Mouse (Mus musculus): ENCODE data around the gene Rnls.
A peak's percentile ranks its signal among the peaks of the same experiment; 100 is the strongest.

The Rnls gene

DNA sequence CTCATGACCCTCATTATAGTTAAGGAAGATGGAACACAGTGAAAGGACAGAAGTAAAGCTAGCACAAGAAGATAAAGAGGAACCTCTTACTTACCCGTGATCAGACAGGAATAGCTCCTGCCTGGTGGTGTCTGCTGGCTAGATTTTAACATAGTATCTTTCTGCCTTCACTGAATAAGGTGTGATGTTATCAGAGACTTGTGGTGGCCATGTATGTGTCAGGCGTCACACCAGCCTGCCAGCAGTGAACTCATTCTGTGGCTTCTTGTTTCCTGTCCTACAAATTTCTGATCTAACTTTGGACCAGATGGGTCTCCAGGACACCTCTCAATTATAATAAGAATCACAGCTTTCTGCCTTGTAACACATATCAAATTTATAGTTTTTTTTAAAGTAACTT lies 129.7 kb downstream of the Rnls start:
- DNase-seq (ENCODE audit: low spot score in 2 of 2) = peak; percentile 36 to 64

DNA sequence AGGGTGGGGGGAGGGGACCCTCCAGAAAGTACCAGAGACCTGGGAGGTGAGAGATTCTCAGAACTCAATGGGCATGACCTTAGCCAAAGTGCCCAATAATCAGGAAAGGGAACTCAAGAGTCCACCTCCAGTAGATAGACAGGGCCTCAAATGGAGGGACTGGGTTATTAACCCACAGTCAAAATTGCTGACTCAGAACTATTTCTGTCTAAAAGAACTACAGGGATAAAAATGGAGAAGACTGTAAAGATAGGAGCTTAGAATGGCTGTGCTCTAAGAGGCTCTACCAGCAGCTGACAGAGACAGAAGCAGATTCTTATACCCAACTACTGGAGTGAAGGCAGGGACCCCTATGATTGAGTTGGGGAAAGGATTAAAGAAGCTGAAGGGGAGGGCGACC lies 132.9 kb downstream of the Rnls start:
- DNase-seq (ENCODE audit: low spot score in 2 of 2) = no peak

DNA sequence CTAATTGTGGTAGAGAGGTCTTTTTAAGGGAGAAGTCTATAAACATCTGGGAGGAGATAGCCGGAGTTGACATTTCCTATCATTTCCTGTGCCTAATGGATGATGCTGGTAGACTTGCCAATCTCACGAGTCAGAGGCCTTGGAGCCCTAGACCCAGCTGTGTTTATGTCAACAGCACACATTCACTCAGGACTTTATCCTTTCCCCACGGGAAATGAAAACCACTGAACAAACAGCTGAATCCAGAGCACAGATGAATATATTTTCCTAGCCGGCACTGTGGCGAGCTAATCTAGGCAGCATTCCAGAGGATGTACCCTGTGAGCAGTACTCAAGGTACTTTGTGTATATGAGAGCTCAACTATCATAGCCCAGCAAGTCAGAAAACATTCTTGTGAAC lies 138.2 kb downstream of the Rnls start:
- no peak for DNase-seq (ENCODE audit: low spot score in 2 of 2)

DNA sequence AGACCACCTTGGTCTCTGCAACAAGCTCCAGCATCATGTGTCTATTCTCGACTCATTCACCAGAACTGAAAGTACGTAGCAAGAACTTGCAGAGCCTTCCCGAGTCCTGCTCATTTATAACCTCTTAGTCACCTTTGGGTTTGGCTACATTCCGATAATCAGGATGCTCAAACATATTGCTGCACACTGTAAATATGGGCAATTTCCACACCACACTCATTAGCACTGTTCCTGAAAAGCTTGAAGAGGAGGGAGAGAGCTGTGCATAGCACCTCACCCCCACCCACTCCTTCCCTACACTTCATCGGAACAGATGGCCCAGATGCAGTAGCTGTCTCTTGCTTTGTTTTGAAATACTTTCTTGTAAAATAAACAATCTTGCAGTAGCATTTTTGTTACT lies 139.9 kb downstream of the Rnls start:
- no peak for DNase-seq (ENCODE audit: low spot score in 2 of 2)

DNA sequence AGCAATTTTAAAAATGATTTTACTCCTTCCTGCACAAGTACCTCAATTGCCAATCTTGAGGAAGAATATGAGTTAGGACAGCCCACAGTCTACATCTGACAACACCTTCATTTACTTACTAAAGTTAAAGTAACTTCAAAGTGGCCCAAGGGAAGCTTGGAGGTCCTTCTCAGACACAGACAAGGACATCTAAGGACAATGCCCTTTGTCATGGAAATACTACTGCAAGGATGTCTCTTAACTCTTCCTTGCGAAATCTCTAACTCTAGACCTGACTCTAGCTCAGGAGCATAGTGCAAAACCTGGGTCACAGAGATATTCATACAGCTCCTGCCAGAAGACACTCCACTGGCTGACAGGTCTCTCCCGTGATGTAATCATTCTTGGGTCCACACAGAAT lies 147.9 kb downstream of the Rnls start:
- no peak for DNase-seq (ENCODE audit: low spot score in 2 of 2)

DNA sequence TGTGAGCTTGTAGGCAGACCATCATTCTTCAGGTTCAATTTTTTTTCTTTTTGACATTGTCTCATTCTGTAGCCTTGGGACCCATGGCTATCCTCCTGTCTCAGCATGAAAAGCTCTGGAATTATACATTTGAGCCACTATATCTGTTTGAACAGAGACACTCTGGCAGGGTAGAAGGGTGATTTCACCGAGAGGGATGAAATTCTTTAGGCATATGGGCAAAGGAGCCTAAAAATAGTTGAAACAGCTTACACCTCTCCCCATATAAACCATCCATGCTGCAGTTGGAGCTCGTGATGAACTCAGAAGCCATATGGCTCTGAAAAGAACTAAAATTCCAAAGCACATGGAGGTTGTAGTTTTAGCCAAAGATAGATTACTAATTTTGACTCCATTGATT lies 151.7 kb downstream of the Rnls start:
- no peak for DNase-seq (ENCODE audit: low spot score in 2 of 2)

DNA sequence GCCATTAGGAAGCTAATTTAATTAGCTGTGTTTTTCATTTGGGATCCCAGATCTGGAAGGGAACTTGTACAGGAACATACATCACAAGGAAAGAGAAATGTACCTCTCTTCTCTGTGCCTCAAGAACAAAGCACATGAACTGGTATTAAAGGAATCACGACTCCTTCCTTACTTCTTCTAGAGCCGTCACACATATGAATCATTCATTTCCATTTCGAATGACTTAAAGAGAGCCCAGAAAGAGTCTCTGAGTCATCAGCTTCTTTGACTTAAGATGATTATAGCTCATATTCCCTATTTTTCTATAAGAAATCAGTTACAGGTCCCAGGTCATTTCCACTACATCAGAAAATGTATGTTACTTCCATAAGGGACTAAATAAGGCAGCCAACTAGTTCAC lies 159.2 kb downstream of the Rnls start:
- no peak for DNase-seq (ENCODE audit: low spot score in 2 of 2)

DNA sequence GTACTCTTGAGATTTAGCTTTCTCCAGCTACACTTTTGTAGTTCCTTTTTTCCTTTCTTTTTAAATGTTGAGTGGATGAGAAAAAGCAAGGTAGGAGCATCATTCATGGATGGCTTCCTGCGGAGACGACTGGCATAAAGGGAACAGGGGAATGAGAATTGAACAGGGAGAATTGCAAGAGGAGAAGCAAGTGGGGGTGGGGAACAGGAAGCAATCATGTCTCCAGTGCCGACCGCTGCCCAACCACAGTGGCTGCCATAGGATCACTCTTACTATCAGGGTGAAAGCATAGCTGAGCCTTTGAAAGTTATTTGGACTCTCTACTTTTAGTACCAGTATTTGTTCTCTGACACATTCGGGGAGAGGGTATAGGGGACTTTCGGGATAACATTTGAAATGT lies 160.8 kb downstream of the Rnls start:
- DNase-seq (ENCODE audit: low spot score in 2 of 2) = no peak

DNA sequence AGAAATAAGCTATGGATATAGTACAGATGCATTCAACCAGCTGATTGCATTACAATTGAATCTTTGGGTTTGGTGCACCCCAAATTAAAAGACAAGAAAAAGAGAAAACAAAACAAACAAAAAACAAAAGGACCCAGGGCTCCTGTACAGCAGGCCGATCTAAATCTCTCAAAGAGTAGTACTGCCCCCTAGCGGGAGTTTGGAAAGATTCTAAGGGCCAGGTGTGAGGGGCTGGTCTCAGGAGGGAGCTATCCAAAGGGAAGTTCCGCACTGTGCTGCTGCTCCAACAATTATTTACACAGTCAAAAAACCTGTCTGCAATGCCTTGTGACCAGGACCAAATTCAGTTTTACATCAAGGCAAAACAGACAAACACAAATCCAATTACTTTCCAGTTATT lies 165.1 kb downstream of the Rnls start:
- DNase-seq (ENCODE audit: low spot score in 2 of 2) = peak; percentile 68 to 80

DNA sequence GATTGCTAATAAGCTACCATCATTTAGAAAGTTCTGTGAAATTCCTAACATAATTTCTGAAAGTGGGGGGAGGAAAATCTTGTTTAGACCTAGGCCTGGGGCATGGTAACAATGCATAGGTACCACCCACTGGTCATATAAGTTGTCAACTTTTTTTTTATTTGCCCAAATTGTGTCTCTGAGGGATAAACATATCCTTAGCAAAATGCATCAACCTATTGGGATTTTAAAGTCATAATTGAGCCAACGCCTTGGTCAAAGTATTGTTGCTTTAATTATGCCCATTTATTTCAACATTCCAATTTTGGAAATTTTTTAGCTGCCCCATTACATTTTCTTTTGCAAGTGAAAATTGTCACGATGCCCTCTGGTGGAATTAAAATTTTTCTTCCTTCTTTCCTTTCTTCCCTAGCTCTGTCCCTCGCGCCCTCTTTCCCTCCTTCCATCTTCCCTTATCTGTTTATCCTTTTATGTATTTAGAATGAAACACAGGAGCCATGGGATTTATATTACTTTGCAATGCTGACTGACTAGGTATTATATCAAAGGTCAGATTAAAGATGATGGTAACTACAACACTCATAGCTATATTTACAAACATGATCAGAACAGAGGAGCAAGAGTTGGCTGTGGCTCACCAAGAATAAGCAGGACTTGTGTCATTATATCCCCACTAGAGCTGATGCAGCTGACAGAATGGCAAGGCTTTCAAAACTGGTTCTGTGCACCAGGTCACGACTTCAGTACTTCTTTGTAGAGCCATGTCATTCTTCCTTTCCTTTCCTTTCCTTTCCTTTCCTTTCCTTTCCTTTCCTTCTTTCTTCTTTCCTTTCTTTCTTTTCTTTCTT lies 166.0 kb downstream of the Rnls start:
- DNase-seq (ENCODE audit: low spot score in 2 of 2) = no peak

DNA sequence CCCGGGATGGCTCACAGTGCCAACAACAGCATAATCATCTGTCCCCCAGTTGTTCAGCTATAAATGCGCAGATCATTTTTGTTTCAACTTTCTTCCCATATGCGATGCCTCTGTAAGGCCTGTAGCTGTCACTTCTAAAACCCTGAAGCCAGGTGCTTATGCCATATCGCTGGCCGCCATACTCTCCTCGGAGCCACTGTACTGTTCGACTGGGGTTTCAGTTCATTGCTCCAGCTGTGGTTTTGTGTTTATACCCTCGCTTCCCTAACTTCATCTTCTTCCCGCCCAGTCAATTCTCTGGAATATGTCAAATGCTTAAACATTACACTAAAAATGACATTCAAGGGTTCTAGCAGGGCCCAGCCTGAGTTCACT lies 167.1 kb downstream of the Rnls start:
- DNase-seq (ENCODE audit: low spot score in 2 of 2) = no peak

DNA sequence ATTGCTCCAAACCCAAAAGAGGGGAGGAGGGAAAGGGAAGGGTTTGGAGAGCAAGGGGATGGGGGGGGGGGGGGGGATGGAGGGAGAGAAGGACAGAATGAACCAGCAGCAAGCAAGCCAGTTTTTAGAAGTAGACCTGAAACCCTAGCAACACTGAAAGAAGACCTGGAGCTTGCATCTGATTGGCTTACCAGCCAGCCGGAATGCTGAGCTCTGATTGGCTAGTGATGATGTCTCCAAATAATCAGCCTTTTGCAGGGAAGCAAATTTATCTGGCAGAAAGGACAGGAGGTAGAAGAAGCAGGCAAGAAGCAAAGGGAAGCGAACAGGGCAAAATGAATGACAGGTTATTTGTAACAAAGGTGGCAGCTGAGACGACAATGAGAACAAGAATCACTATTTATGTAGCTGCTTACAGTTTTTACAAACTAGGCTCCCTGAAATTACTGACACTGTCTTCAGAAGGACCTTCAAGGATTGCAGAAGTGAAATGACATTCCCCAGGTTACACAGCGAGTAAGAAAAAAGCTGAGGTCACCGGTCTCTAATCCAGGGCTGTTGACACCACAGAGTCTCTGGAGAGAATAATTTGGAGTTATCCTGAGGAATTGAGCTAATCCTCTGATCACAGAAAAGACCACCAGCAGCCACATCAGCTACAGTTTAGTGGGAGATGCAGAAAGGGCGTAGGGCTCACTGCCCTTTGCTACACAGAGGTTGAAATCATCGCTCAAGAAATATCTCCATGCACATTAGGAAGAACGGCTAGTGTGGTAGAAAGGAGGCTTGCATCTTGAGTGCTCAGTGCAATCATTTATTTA lies 167.7 kb downstream of the Rnls start:
- no peak for DNase-seq (ENCODE audit: low spot score in 2 of 2)

DNA sequence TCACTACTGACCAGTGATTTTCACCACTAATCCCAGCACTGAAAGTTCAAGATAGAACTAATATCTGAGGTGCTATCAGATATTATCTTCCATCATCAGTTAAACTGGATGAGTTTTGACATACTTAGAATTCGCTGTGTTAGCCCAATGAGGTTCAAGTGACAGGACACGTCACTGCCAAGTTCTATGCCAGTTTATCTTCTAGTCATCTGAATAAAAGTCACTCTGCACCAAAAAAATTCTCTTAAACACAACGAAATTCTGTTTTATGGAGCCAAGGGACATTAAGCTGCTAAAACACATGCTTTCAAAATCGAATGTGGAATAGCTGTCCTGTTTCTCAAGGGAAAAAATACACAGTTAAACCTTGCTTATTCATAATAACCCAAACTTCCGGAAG lies 168.3 kb downstream of the Rnls start:
- DNase-seq (ENCODE audit: low spot score in 2 of 2) = no peak

DNA sequence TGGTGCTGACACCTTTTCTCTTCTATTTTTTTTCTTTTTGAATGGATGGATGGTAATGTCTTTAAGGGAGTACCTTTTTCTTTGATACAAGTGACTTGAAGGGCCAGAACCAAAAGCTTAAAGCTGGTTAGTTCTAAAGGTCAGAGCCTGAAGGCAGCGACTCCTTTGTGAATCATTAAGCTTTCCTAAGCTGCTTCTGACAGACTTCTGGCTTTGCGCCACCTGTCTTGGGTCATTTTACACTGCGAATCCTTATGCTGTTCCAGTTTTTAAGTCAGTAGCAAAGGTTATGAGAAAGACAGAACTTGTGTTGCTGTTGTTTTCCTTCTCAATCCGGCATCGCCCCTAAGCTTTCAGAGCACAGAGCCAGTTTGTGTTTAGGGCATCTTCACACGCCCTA lies 168.8 kb downstream of the Rnls start:
- DNase-seq (ENCODE audit: low spot score in 2 of 2) = no peak

DNA sequence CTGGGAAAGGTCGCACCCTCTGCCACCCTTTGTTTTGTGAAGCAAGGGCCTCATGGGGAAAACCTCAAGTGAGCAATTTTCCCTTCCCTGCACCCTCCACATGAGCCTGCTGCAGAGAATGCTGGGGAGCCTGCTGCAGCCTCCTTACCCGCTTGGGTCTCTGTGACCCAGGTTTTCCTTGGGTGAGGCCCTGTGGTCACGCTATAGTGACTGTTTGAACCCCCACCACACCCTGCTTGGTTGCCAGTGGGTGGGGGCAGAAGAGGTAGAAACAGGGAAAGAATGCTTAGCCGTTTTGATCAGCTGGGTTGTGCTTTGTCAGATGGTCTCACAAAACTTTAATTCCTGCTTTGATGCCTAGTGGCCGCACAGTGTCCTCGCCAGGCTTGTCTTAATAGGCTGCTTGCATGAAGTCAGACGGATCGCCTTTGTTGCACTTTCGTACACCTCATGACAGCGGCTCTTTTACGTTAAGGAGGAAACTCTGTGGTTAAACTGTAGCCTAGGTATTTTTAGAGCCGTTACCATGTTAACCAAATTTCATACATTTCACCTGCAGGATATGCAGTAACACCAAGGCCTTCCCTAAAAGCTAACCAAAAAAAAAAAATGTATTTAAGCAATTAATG lies 169.4 kb downstream of the Rnls start:
- peak; percentile 60 to 69 for DNase-seq (ENCODE audit: low spot score in 2 of 2)

DNA sequence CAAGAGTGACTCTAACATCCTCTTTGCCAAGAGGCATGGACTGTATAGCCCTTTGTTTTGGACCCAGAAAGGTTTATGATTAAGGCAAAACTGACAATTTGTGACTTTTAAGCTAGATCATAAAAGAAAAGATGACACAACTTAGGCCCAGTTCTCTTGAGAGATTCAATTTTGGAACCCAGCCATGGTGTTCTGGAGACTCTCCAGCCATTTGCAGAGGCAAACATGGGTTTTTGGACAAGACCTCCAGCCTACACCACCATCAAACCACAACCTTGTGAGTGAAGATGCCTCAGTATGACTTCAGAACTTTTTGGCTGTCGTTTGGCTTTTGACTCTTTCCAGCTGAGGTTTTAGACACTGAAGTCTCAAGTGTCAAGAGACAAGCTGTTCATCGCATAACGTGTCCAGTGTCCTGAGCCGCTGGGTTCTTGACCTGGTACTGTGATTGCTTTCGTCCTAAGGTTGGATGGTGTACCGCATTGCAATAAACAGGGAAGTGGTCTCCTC lies 174.2 kb downstream of the Rnls start:
- DNase-seq (ENCODE audit: low spot score in 2 of 2) = no peak

DNA sequence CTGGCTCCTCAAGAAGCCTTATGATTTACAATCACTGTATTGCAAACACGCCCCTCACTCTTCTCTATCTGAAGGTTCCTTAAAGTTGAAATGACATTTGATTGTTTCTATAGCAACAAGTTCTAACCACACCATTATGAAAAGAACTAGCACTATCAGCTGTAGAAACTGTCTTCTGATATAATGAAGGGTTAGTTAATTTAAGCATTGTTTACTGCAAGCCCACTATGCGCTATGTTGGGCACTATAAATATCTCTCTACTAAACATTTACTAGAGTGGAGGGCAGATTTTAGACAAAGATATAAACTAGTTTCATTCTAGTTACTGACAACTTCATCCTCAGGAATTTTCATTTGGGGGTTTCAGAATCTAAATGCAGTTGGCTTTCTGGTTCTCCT lies 182.4 kb downstream of the Rnls start:
- DNase-seq (ENCODE audit: low spot score in 2 of 2) = no peak

DNA sequence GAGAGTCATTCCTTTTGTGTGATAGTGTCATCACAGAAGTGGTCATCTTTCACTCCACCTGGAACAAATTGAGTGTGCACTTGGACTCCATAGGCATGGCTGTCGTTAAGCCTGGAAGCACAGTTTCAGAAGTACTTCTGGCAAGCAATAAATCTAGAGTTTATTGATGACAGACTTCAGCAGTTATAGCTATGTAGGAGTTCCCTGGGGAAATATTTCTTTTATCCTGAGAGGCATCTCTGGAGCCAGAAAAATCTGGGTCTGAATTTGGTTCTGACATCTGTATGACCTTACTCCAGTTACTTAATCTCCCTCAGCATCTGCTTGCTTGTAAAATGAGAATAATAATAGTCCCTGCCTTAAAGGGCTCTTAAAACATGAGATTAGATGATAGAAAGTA lies 184.1 kb downstream of the Rnls start:
- DNase-seq (ENCODE audit: low spot score in 2 of 2) = no peak

DNA sequence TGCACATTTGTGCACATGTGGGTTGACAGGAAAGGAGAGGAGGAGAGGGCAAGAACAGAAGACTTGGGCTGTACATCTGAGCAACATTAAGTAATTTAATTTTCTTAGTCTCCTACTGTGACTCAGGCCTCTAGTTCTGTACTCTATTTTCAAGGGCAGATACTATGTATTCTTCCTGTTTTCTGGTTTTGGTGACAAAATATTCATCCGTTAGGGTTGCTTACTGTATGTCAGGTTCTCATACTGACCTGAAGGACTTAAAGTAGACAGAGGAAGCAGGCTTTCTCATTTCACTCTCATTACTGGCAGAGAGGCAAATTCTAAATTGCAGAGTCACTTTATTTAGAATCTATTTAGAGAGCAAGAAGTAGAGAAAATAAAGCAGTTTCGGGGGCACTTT lies 186.7 kb downstream of the Rnls start:
- no peak for DNase-seq (ENCODE audit: low spot score in 2 of 2)

DNA sequence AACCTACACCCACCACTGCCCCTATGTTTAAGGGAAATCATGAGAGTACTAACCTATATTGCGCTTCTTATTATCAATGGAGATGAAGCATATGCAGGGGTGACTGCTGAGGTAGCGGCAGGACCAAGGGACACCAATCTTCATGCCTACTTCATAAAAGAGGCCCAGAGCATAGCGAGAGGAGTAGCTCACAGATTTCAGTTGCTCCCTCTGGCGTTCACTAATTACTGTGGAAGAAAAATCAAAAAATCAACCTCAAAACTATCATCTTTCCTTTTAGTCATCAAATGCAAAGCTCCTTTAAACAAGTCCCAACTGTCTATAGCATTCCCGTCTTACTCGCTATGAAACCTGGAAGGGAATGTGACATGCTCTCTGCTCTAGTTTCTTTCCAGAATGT lies 189.7 kb downstream of the Rnls start:
- no peak for DNase-seq (ENCODE audit: low spot score in 2 of 2)

DNA sequence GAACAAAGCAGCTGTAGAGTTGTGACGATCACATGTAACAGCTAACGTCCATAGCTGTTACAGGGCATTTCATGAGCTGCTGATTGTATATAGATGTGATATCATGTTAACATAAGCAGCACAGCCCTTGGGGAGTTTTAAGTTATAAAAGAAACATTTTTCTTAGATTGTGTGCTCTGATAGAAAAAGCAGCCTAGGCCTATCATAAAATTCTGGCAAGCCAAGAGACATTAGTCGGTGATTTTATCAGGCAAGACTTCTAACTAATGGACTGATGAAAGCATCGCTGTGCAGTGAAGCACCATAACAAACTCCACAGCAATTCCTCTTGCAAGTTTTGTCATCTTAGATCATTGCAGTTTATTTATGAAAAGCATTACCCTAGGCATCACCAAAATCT lies 190.9 kb downstream of the Rnls start:
- no peak for DNase-seq (ENCODE audit: low spot score in 2 of 2)

DNA sequence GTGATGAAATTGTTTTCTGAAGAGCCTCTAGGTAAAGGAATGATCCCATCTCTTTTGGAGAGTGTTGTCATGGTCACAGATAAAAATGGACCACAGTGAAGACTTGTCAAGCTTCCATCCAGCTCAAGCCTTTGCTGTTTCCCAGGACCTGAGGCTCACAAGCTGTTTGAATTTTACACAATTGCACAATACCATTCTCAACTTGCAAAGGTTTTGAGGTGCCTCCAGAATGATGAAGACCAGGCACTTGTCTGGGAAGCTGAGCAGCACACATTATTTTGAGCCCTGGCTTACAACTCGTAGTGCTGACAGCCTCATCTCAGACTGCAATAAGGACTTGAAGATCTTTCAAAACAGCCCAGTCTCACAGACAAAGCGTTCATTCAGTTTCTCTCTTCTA lies 200.0 kb downstream of the Rnls start:
- DNase-seq (ENCODE audit: low spot score in 2 of 2) = no peak

DNA sequence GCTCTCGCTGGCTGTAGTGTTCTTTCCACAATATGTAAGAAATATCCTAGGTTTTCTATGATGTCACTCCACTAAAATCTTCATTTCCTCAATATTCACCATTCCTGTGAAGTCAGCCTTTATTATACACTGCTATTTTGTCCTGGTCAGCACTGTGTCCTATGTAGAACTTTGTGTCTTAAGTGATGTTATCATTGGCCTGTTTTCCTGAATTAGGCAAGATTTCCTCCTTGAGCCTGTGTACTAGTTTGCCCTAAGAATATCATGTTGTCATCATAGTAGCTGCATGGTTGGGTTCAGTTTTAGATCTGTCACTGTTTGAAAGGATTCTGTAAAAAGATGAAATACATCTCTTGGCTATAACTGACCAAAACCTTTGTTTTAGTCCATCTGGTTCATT lies 203.3 kb downstream of the Rnls start:
- no peak for DNase-seq (ENCODE audit: low spot score in 2 of 2)
